Mouse (Mus musculus): ENCODE results near the gene Gucy2g.
"Not testable (repeated sequence)": the region's sequence is repeated elsewhere in the genome, so short reads cannot be mapped to it uniquely, and the experiment has no call there.

Gucy2g gene

DNA sequence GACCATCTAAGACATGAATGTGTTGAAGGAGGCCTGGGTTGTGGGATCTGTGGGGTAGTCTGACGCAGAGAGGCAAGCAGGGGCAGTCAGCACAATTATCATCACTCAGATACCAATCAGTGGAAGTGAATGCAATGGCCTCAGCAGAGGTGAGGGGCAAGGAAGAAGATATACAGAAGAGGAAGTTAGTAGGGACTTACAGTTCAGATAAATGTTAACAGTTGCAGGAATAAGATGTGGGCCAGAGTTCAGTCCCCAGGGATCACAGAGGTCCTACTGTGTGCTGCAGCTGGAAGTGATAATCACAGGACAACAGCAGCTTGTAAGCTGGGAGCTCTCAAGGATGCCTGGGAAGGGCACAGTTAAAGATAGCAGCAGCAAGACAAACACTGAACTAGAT, 76.9 kb downstream of the Gucy2g start:
- no peak for DNase-seq (ENCODE audit: low spot score in 2 of 2)

DNA sequence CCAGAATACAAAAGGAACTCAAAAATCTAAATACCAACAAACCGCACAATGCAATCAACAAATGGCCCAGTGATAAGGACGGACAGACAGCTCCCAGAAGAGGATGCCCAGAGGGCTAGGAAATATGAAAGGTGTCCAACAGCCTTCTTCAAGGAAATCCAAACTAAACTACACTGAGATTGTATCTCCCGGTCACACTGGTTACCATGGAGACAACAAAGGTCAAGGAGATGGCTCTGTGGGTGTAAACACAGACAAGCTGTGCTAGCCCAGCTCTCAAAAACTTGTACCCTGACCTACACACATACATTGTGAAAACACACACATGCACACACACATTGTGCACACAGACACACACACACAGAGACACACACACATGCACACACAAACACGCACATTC, 78.8 kb downstream of the Gucy2g start:
- no peak for DNase-seq (ENCODE audit: low spot score in 2 of 2)

DNA sequence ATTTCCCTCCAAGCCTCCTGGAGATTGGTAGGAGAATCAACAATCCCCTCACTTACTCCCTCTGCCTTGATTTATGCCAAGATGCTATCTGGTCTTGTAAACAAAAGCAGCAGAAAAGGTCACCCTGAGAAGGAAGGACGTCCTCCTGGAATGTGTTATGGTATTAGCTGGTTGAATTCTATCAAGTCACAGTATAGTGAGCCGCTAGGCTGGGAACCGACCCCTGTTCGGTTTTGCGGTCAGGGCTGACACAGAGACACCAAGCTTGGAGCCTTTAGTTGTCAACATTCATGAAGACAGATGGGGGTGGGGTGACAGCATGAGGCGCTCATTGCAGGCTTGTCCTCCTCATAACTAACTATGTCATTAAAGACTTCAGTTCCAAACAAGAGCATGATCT, 81.2 kb downstream of the Gucy2g start:
- no peak for DNase-seq (ENCODE audit: low spot score in 2 of 2)

DNA sequence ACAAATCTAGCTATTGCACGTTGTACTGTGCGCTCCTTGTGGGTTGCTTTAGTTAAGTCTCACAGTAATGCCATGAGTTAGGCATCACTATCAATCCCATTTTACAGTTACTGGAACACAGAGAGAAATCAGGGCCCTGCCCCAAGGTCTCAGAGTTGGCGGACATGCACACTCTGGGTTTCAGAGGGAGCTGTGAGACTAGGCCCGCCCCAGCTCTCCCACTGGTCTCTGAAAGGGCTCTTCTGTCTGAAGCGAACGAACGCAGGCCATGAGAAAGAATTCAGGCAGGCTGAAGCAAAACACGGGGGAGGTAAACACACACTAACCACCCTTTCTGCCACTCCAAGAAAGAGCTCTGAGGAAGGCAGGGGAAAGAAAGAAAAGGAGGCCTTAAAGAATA, 82.4 kb downstream of the Gucy2g start:
- no peak for DNase-seq (ENCODE audit: low spot score in 2 of 2)

DNA sequence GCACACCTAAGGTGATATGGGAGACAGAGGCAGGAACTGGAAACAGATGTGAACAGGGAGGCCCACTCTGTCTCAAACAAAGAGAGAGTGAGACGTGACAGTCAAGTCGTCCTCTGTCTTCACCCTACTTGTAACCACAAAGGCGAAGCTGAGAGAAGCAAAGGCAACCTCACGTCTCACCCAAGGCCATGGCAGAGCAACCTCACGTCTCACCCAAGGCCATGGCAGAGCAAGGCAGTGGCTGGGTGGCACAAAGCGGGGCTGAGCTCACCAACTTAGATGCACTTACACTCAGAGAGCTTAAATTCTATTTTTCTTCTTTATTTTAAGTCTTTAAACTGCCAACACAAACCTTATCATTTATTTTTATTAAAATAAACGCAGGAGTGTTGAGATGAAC, 84.0 kb downstream of the Gucy2g start:
- DNase-seq (ENCODE audit: low spot score in 2 of 2) = no peak

DNA sequence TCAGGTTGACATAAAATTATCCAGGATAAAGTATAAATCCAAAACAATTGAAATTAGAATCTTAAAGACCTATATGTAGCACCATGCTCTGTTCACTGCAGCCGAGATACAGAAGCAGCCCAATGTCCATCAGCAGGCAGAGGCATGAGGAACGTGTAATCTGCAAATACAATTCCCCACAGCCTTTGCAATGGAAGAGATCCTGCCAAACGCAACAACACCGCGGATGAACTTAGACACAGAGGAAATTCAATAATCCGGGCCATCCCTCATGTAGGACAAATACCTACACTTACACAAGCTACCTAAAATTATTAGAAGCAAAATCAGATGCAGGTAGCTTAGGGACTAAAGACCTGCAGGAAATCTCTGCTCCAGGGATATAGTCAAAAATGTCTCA, 88.1 kb downstream of the Gucy2g start:
- DNase-seq (ENCODE audit: low spot score in 2 of 2) = no peak

DNA sequence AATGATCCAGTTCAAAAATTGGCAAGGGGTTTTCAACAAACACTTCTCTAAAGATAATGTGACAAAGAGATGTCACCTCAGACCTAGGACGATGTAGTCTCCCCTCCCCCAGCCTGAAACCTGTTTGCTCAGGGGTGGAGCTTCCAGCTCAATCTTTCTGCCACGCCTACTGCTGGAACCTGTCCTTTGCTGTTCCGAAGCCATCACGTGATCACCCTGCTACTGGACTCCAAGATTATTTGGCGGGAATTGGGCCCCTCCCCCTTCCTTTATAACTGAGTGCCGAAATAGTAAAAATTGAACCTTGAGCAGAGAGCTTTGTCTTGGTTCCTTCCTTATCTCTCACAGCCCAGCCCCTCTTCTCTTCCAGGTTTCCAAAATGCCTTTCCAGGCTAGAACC, 88.8 kb downstream of the Gucy2g start:
- not testable (repeated sequence) for DNase-seq (ENCODE audit: low spot score in 2 of 2)

DNA sequence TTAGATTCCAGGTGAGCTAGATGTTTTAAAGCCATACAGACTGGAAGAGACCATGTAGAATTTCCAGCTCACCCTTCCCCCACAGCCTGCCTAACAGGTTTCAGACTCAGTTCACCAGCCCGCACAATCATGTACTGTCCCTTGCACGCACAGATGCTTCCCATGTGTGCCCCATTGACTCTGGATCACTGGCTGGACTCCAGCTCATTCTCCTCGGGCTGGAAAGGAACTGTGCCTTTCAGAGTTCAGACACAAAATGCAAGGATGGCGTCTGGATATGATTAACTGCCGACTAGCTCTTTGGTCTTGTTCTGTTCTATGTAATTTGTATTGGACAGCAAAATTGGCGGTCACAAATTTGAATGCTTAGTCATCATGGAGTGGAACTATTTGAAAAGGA, 91.4 kb downstream of the Gucy2g start:
- DNase-seq (ENCODE audit: low spot score in 2 of 2) = no peak

DNA sequence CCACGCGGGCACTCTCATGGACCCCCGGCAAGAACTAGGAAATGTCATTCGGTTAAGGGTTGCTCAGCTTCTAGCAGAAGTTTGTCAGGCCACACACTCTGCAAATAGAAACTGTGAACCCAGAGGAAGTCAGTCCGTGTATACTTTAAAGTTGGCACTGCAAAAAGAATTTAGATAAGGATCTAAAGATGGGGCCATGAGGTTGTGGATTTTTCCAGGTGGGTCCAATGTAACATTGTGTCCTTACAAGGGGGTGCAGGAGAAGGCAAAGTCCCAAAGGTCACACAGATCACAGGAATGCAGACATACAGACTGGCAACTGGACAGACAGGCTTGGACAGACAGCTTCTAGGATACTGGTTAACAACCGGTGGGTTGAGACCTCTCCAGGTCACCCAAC, 92.9 kb downstream of the Gucy2g start:
- no peak for DNase-seq (ENCODE audit: low spot score in 2 of 2)
